Mouse (Mus musculus) brain, embryonic 14.5 days (tissue): ENCODE measurements at regions not wholly inside any gene's neighbourhood (a gene's known extent, or its start where the extent isn't known, plus 50 kb on each side); places are given as distances from the start of the nearest gene placed in this dataset.
"Not testable (repeated sequence)": the region's sequence is repeated elsewhere in the genome, so short reads cannot be mapped to it uniquely, and the experiment has no call there.

Source experiments
- DNase-seq: peaks from one replicate; pipeline ENCODE4 v3.0.0-alpha.2; 2011; ENCODE audit warnings: low read depth
- CTCF ChIP-seq: fragments of 200-500 bp; IDR thresholded peaks from 2 replicates; pipeline ENCODE4 v1.5.1; 2012; ENCODE audit warnings: inconsistent platforms, mild to moderate bottlenecking, moderate library complexity, borderline replicate concordance; ENCODE audit not compliant: insufficient read depth, insufficient read length; ENCODE audit errors: extremely low read depth
- POLR2A ChIP-seq: fragments of 200-500 bp; IDR thresholded peaks from 2 replicates; pipeline ENCODE4 v1.6.1; 2012; ENCODE audit warnings: mild to moderate bottlenecking, inconsistent platforms, borderline replicate concordance; ENCODE audit not compliant: poor library complexity, insufficient read depth, insufficient read length, severe bottlenecking; ENCODE audit errors: extremely low read depth

DNA sequence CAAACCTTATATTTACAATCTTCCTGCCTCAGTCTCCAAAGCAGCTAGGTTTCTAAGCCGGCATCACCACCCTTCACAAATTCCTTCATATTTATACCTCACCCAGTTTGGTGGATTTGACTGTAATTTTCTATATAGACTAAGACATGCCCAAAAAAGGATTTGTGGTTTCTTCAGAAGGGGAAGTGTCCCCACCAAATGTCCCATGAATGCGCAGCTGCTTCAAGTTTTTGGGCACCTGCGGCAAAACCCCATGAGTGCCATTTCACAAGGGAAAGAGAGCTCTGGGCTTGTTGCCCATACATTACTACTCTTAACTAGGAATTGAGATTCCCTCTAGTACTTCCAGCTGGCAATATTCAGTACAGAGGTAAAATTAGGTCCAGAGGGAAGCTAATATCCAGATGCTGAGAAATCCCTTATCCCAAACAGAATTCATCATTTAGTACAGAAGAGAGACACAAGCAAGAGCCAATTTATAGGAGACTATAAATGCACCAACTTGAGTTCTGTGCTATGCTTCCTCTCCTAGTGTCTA, 990.6 kb downstream of the Diaph3 start:
- no peak for DNase-seq
- TF ChIP-seq POLR2A = no peak
- no peak for TF ChIP-seq CTCF

DNA sequence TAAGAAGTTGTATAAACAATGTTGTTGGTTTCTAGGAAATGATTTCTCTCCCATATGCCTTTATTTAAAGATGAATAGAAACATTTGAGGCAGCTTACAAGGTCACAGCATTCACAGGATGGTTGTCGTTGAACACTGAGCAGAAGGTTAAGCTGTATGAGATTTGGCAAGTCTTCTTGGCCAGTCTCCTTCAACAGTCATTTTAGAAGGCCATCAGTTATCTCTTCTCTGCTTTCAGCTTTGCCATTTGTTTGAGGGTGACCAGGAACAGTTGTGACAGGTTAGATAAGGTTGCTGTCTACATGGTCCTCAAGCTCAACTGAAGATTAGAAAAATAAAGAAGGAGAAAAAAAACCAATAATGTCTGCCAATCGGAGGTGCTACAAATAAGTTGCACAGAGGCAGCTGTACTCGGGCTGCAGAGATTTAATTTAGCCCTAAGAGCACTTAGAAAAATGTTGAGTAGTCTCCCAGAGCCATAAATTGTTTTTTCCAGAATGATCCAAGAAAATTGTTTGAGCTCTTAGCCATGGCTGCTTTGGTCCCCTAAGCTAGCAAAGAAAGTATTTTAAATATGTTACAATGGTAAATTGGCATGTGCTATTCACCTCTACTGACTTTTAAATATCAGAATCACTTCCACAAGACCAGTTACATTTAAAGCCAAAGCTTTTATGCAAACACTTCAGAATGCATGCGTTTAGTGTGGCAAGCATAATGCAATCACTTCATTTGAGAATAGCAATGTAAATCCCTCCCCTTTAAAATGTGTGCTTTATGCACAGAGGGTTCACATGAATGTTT, 1025.6 kb downstream of the Diaph3 start:
- TF ChIP-seq POLR2A (no peak), CTCF (no peak)
- DNase-seq = peak; percentile 36

DNA sequence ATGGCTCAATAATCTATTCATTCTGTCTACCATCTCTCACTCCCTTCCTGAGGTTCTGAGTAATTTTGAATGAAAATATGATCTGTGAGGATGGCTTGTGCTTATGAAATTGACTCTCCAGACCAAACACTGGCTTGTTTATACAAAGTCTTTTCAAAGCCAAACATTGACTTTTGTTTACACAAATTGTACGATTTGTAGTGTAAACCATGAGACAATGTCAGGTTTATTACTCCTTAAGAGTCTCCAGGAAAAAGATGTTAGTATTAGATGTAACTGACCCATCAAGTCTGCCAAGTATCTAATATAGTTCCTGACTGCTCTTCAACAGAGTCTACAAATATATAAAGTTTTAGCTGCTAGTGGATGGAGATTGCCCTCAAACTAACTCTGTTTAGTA, 1039.5 kb downstream of the Diaph3 start:
- TF ChIP-seq POLR2A = no peak
- TF ChIP-seq CTCF = no peak
- no peak for DNase-seq

DNA sequence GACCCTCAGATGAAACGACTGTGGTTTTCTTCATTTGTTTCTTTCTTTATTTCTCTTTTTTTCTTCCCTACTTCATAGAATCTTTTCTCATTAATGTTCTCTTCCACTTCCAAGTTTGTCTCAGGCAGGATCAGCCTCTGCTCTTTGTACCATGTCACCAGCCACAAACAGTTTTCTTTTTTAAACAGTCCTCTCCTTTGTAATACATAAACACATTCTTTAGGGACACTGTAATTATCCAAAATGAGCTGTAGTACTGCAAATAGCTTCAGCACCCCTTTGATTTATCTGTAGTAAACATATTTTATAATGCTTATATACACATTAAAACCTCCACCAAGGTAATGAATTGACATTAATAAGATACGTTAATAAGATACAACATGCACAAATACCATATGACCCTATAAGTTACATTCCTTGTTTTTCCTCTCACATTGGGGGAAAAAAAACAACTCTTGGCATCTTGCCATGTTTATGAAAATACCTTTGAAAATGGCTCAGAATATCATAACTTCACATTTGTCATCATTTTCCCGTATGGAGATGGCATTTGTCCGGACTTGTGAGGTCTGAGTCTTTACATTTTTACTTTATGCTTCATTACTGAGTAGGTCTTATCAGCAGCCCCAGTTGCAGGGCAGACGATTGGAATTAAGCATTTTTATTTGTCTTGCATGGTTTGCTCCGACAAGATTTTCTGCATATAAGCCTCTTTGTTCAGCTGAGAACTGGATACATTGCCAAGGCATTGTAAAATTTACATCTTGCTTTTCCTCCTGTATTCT, 1070.5 kb downstream of the Diaph3 start:
- TF ChIP-seq POLR2A (no peak), CTCF (no peak)
- DNase-seq = peak; percentile 47

DNA sequence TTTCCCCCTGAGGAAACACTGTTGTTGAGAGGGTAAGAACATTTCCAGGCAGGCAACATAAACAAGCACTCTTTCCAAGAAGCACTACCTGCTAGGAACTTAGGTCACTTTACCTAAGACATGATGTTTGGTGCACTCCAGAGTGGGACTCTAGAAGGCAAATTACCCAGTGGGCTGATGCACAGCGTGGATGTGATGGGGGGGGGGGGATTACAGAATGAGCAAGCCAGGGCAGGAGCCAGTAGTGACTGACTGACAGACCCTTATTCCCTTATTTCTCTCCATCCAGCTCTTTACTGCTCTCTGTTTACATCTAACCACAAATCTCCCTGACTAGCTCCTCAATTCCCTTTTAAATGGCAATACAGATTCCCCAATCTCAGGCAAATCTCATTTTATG, 1071.7 kb downstream of the Diaph3 start:
- no peak for DNase-seq
- TF ChIP-seq POLR2A (no peak), CTCF (no peak)

DNA sequence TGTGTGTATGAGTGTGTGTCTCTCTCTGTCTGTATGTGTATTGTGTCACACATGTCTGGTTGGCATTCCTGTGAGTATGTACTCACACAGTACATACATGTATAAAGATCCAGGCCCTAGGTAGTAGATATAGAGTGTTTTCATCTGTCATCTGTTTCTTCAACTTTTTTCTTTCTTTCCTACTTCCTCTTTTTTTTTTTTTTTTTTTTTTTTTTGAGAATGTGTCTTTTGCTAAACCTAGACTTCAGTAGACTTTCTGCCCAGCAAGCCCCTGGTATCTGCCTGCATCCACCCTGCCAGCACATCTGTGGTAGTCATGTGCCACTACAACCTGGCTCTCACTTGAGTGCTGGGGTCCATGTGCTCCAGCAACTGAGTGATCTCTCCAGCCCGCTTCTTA, 1073.3 kb downstream of the Diaph3 start:
- no peak for TF ChIP-seq POLR2A
- TF ChIP-seq CTCF = no peak
- DNase-seq = no peak

DNA sequence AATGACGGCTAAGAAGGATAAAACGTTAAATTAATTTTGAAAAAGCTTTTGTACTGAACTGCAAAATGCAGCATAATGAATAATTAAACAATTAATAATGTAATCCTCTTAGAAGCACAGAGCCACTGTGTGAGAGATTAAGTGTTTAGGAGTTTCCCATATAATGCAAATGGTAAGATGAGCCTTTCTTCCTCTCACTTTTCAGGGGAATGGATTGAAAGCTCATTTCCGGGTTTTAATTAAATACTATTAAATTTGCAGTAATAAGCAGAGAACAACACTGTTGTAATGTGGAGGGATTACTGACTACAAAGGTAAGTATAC, 1077.5 kb downstream of the Diaph3 start:
- no peak for TF ChIP-seq POLR2A
- TF ChIP-seq CTCF = no peak
- DNase-seq = no peak

DNA sequence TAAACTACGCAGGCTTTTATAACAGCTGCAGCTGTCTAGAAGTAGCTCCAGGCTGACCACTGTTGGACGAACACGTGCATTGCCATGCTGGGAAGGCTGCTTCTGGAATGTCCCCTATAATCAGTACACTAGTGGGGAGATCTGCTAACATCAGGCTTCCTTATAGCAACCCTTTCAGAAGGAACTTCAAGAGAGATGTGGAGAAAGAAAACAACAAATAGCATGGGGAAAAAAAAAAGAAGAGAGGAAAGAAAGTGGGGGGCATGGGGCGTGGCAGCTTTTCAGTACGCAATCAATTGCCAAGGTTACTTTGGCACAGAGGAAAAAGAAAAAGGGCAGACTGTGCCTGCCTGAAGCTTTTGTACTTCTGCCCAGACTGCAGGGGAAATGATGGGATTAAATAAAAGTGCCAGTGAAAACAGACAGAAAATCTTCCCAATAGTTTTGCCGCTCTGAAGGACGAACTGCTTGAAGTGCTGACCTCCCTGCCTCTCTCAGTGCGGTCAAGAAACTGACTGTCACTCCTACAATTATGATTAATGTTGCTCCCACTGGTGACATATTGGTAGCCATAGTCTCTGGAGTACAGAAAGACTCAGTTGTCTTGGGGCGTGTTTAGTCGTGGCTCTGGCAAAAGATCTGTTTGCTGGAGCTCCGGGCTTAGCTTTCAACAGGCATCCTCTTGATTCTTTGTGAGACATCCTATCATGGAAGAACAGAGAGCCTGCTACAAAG, 1078.0 kb downstream of the Diaph3 start:
- peak; percentile 50; the same call in 1 of the 2 replicates for TF ChIP-seq CTCF
- no peak for TF ChIP-seq POLR2A
- DNase-seq = peak; percentile 84

DNA sequence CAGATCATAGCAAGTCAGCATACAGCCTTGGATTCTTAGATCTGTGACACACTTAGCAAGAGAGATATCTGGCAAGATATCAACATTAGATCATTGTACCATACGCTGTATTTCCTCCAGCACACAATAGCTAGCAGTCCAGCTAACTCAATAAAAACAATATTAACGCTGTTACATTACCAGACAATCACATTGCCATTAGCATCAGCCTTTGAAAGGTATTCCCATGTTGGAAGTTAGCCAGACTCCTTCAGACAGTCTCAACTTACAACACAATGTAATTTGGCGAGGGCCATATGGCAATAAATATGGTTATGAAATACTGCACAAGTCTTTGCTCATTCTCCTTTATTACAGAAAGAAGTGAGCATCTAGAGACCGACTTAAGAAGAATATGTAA, 1084.0 kb downstream of the Diaph3 start:
- DNase-seq = peak; percentile 80
- TF ChIP-seq POLR2A (no peak), CTCF (no peak)

DNA sequence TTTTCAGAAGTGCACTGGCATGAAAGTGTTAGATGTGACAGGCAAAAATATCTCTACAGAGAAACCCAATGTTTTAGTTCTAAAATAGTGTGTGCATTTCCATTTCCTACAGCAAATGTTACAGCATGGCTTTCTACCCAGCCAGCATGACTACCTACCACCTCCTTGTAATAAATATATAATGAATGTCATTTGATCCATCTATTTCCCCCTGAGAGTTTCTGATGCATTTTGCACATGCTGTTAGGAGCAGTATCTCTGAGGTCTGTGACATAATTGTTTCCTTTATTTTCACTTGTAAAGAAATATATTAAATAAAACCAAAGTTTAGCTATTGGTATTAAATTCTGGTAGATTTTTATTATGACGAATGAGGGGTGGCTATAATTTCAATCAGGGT, 1086.4 kb downstream of the Diaph3 start:
- TF ChIP-seq POLR2A = no peak
- DNase-seq = peak; percentile 17

DNA sequence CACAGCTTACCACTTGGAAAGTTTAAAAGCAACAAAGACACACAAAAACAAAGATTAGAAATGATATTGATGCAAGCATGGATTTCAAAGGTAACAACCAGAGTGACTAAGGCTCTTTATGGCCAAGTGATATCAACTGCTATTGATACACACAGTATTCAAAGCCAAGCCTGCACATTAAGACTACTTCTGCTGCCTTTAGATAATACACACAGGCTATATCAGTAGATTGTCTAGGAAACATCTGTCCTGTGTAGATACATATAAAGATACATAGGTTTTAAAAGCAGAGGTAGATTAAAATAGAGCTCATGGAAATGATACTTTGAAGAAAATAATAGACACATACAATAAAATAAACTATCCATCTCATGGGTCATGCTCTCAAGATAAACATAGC, 1111.6 kb downstream of the Diaph3 start:
- no peak for TF ChIP-seq POLR2A
- TF ChIP-seq CTCF = no peak
- DNase-seq = no peak

DNA sequence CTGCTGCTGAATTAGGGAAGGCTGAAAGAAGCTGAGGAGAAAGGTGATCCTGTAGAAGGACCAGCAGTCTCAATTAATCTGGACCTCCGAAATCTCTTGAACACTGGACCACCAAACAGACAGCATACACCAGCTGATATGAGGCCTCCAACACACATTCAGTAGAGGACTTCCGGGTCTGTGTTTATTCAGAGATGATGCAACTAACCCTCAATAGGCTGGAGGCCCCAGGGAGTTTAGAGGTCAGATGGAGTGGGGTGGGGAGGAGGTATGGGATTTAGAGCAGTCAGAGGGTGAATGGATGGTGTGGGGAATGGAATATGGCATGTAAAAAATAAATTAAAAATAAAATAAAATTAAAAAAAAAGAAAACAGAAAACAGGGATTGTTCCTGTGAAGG, 1123.4 kb downstream of the Diaph3 start:
- DNase-seq = not testable (repeated sequence)
